Mouse (Mus musculus) left cerebral cortex, postnatal 36 days (tissue): ENCODE measurements at regions not wholly inside any gene's neighbourhood (a gene's known extent, or its start where the extent isn't known, plus 50 kb on each side); places are given as distances from the start of the nearest gene placed in this dataset. TPM values are rescaled to one million over a fixed set of nuclear protein-coding genes. Genes with fewer than 3 reads are reported as not detected.

Experiments used
- DNase-seq, 2 experiments: peaks; one replicate each; pipeline ENCODE4 v3.0.0; 2021 to 2022; ENCODE audit warnings: low spot score in 2 of 2, mixed read lengths in 1 of 2
- intact Hi-C: fragments of 180-260 bp; cut with DNase I; formaldehyde crosslinking; loops from one replicate; pipeline ENCODE4 v1.15.1; 2025
- microRNA-seq: library from miRNA; unstranded; fragments of <30 nt; microRNA quantifications from one replicate; pipeline ENCODE4 v1.2.0, GENCODE M21; 2022

- no peak for DNase-seq
- intact Hi-C loops: loop anchor here (2.0 kb wide), 1 partner anchor 172 kb away; the partner anchor contains the start of gene 1810030O07Rik
These were observed 82.6 kb upstream of the Med14 start for GRCm38 (mm10) chrX:12844431-12844830.

GRCm38 (mm10) chrX:12841021-12841325 is 79.1 kb upstream of the Med14 start:
- intact Hi-C loops: loop anchor here (2.0 kb wide), 1 partner anchor 78 kb away; the partner anchor contains the start of gene Med14

GRCm38 (mm10) chrX:12840160-12841020 is 78.5 kb upstream of the Med14 start:
- intact Hi-C loops: loop anchor here (2.0 kb wide), 1 partner anchor 78 kb away; the partner anchor contains the start of gene Med14
- peak; percentile 78 to 79 for DNase-seq

More at GRCm38 (mm10) chrX:12841021-12841325, 79.1 kb upstream of the Med14 start:
- DNase-seq: no peak

GRCm38 (mm10) chrX:12839406-12840159 is 77.7 kb upstream of the Med14 start:
- intact Hi-C loops: loop anchor here (2.0 kb wide), 1 partner anchor 77 kb away; the partner anchor contains the start of gene Med14
- peak; percentile 11 to 28 for DNase-seq

- intact Hi-C loops: no loop called here
- DNase-seq: no peak
These were observed 75.9 kb upstream of the Med14 start for GRCm38 (mm10) chrX:12837821-12838220.

- intact Hi-C loops: no loop called here
- no peak for DNase-seq
These were observed 72.8 kb upstream of the Med14 start for GRCm38 (mm10) chrX:12834681-12835080.

- intact Hi-C loops: no loop called here
- no peak for DNase-seq
These were observed 70.8 kb upstream of the Med14 start for GRCm38 (mm10) chrX:12832709-12833108.

GRCm38 (mm10) chrX:12829165-12829564 is 67.3 kb upstream of the Med14 start:
- no peak for DNase-seq
- intact Hi-C loops: no loop called here

- no peak for DNase-seq
- intact Hi-C loops: no loop called here
These were observed 65.5 kb upstream of the Med14 start for GRCm38 (mm10) chrX:12827299-12827872.

GRCm38 (mm10) chrX:12826646-12827045 is 64.8 kb upstream of the Med14 start:
- intact Hi-C loops: no loop called here
- no peak for DNase-seq

GRCm38 (mm10) chrX:12825262-12825661 is 63.4 kb upstream of the Med14 start:
- intact Hi-C loops: no loop called here
- DNase-seq: no peak

- intact Hi-C loops: no loop called here
- no peak for DNase-seq
These were observed 62.6 kb upstream of the Med14 start for GRCm38 (mm10) chrX:12824497-12824896.

- no peak for DNase-seq
- intact Hi-C loops: no loop called here
These were observed 60.9 kb upstream of the Med14 start for GRCm38 (mm10) chrX:12822777-12823176.

GRCm38 (mm10) chrX:12813083-12813660 is 51.3 kb upstream of the Med14 start:
- intact Hi-C loops: no loop called here
- no peak for DNase-seq

Small RNA genes in the stretch of these regions (microRNA-seq; reads per million reads assigned to microRNA genes)
- gene Gm25063: not detected
